Mouse (Mus musculus): ENCODE measurements around the gene Rpgrip1l. TPM values are rescaled to one million over a fixed set of nuclear protein-coding genes. Genes with fewer than 3 reads are reported as not detected.

Gene Rpgrip1l
- polyA plus RNA-seq, 1 experiment from 2014 or later: 10.6 TPM

- WGBS: 83% methylated on average over 3 of the region's 3 CpGs
- Histone ChIP-seq H3K4me3 (ENCODE audit: low read length) (no peak overlapping the region), H3K36me3 (ENCODE audit: control insufficient read depth, insufficient read depth, low read length) (no peaks in the 10 kb centered on the region), H3K4me1 (ENCODE audit: control insufficient read depth, insufficient read depth, low read depth, low read length) (no peaks in the 10 kb centered on the region), H3K9ac (ENCODE audit: low read depth, low read length) (no peak overlapping the region), H3K27ac (ENCODE audit: low read depth, low read length) (no peak overlapping the region), H3K4me2 (ENCODE audit: low read length) (no peak overlapping the region), H3K27me3 (replicated peaks; ENCODE audit: control insufficient read depth, insufficient read depth, low read length) (no peaks in the 10 kb centered on the region), H3K9me3 (ENCODE audit: control insufficient read depth, low read length) (no peaks in the 10 kb centered on the region)
- no peak for ATAC-seq
These were observed 103.4 kb downstream of the Rpgrip1l start for GRCm38 (mm10) chr8:91209658-91210057.

- Histone ChIP-seq H3K27ac (ENCODE audit: low read depth, low read length) (no peak overlapping the region), H3K4me3 (ENCODE audit: low read length) (no peak overlapping the region), H3K9me3 (ENCODE audit: control insufficient read depth, low read length) (no peaks in the 10 kb centered on the region), H3K36me3 (ENCODE audit: control insufficient read depth, insufficient read depth, low read length) (no peaks in the 10 kb centered on the region), H3K27me3 (replicated peaks; ENCODE audit: control insufficient read depth, insufficient read depth, low read length) (no peaks in the 10 kb centered on the region), H3K4me2 (ENCODE audit: low read length) (no peak overlapping the region), H3K9ac (ENCODE audit: low read depth, low read length) (no peak overlapping the region), H3K4me1 (ENCODE audit: control insufficient read depth, insufficient read depth, low read depth, low read length) (no peaks in the 10 kb centered on the region)
- 72% methylated on average over 2 of the region's 2 CpGs for WGBS
- ATAC-seq: no peak
These were observed 105.4 kb downstream of the Rpgrip1l start for GRCm38 (mm10) chr8:91207676-91208075.

- H3K9me3 ChIP-seq (ENCODE audit: control insufficient read depth, low read length): no peaks in the 10 kb centered on the region
- no peaks in the 10 kb centered on the region for H3K27me3 ChIP-seq (replicated peaks; ENCODE audit: control insufficient read depth, insufficient read depth, low read length)
- H3K9ac ChIP-seq (ENCODE audit: low read depth, low read length): no peak overlapping the region
- no peak overlapping the region for H3K4me2 ChIP-seq (ENCODE audit: low read length)
- no peak overlapping the region for H3K27ac ChIP-seq (ENCODE audit: low read depth, low read length)
- no peak for ATAC-seq
- WGBS: 81% methylated on average over 6 of the region's 6 CpGs
- no peak overlapping the region for H3K4me3 ChIP-seq (ENCODE audit: low read length)
- H3K4me1 ChIP-seq (ENCODE audit: control insufficient read depth, insufficient read depth, low read depth, low read length): no peaks in the 10 kb centered on the region
- H3K36me3 ChIP-seq (ENCODE audit: control insufficient read depth, insufficient read depth, low read length): no peaks in the 10 kb centered on the region
These were observed 107.2 kb downstream of the Rpgrip1l start for GRCm38 (mm10) chr8:91205897-91206296.

GRCm38 (mm10) chr8:91201184-91201583, 111.9 kb downstream of the Rpgrip1l start:
- Histone ChIP-seq H3K36me3 (ENCODE audit: control insufficient read depth, insufficient read depth, low read length) (no peaks in the 10 kb centered on the region), H3K4me2 (ENCODE audit: low read length) (no peak overlapping the region), H3K27ac (ENCODE audit: low read depth, low read length) (no peak overlapping the region), H3K4me1 (ENCODE audit: control insufficient read depth, insufficient read depth, low read depth, low read length) (no peaks in the 10 kb centered on the region), H3K4me3 (ENCODE audit: low read length) (no peak overlapping the region), H3K9me3 (ENCODE audit: control insufficient read depth, low read length) (no peaks in the 10 kb centered on the region), H3K27me3 (replicated peaks; ENCODE audit: control insufficient read depth, insufficient read depth, low read length) (no peaks in the 10 kb centered on the region), H3K9ac (ENCODE audit: low read depth, low read length) (no peak overlapping the region)
- WGBS: 76% methylated on average over 2 of the region's 2 CpGs
- no peak for ATAC-seq

GRCm38 (mm10) chr8:91199876-91200275, 113.2 kb downstream of the Rpgrip1l start, which contains the start of gene Aktip:
TSS of gene Aktip (minus strand) at chr8:91199976.
- H3K36me3 ChIP-seq (ENCODE audit: control insufficient read depth, insufficient read depth, low read length): no peaks in the 10 kb centered on the region
- no peaks in the 10 kb centered on the region for H3K4me1 ChIP-seq (ENCODE audit: control insufficient read depth, insufficient read depth, low read depth, low read length)
- no peak within 1 kb of the TSS for H3K27ac ChIP-seq (ENCODE audit: low read depth, low read length)
- no peak within 1 kb of the TSS for H3K9ac ChIP-seq (ENCODE audit: low read depth, low read length)
- no peak for ATAC-seq
- no peaks in the 10 kb centered on the region for H3K9me3 ChIP-seq (ENCODE audit: control insufficient read depth, low read length)
- 93% methylated on average over 7 of the region's 7 CpGs for WGBS
- no peak within 1 kb of the TSS for H3K4me3 ChIP-seq (ENCODE audit: low read length)
- H3K4me2 ChIP-seq (ENCODE audit: low read length): no peak within 1 kb of the TSS
- no peaks in the 10 kb centered on the region for H3K27me3 ChIP-seq (replicated peaks; ENCODE audit: control insufficient read depth, insufficient read depth, low read length)

GRCm38 (mm10) chr8:91198036-91198435, 115.0 kb downstream of the Rpgrip1l start:
- H3K27me3 ChIP-seq (replicated peaks; ENCODE audit: control insufficient read depth, insufficient read depth, low read length): no peaks in the 10 kb centered on the region
- no peak overlapping the region for H3K4me2 ChIP-seq (ENCODE audit: low read length)
- no peak overlapping the region for H3K27ac ChIP-seq (ENCODE audit: low read depth, low read length)
- H3K36me3 ChIP-seq (ENCODE audit: control insufficient read depth, insufficient read depth, low read length): no peaks in the 10 kb centered on the region
- H3K4me3 ChIP-seq (ENCODE audit: low read length): no peak overlapping the region
- H3K9ac ChIP-seq (ENCODE audit: low read depth, low read length): no peak overlapping the region
- H3K9me3 ChIP-seq (ENCODE audit: control insufficient read depth, low read length): no peaks in the 10 kb centered on the region
- no peaks in the 10 kb centered on the region for H3K4me1 ChIP-seq (ENCODE audit: control insufficient read depth, insufficient read depth, low read depth, low read length)
- 69% methylated on average over 3 of the region's 3 CpGs for WGBS
- ATAC-seq: no peak

- no peaks in the 10 kb centered on the region for H3K36me3 ChIP-seq (ENCODE audit: control insufficient read depth, insufficient read depth, low read length)
- no peak for ATAC-seq
- no peak overlapping the region for H3K4me3 ChIP-seq (ENCODE audit: low read length)
- H3K9me3 ChIP-seq (ENCODE audit: control insufficient read depth, low read length): no peaks in the 10 kb centered on the region
- WGBS: 91% methylated on average over 5 of the region's 5 CpGs
- no peaks in the 10 kb centered on the region for H3K4me1 ChIP-seq (ENCODE audit: control insufficient read depth, insufficient read depth, low read depth, low read length)
- H3K27me3 ChIP-seq (replicated peaks; ENCODE audit: control insufficient read depth, insufficient read depth, low read length): no peaks in the 10 kb centered on the region
- no peak overlapping the region for H3K27ac ChIP-seq (ENCODE audit: low read depth, low read length)
- no peak overlapping the region for H3K9ac ChIP-seq (ENCODE audit: low read depth, low read length)
- H3K4me2 ChIP-seq (ENCODE audit: low read length): no peak overlapping the region
These were observed 115.8 kb downstream of the Rpgrip1l start for GRCm38 (mm10) chr8:91197233-91197632.

- no peak overlapping the region for H3K4me3 ChIP-seq (ENCODE audit: low read length)
- WGBS: 88% methylated on average over 12 of the region's 12 CpGs
- H3K36me3 ChIP-seq (ENCODE audit: control insufficient read depth, insufficient read depth, low read length): no peaks in the 10 kb centered on the region
- H3K9ac ChIP-seq (ENCODE audit: low read depth, low read length): no peak overlapping the region
- H3K4me2 ChIP-seq (ENCODE audit: low read length): no peak overlapping the region
- no peak for ATAC-seq
- H3K27me3 ChIP-seq (replicated peaks; ENCODE audit: control insufficient read depth, insufficient read depth, low read length): no peaks in the 10 kb centered on the region
- no peak overlapping the region for H3K27ac ChIP-seq (ENCODE audit: low read depth, low read length)
- H3K4me1 ChIP-seq (ENCODE audit: control insufficient read depth, insufficient read depth, low read depth, low read length): no peaks in the 10 kb centered on the region
- H3K9me3 ChIP-seq (ENCODE audit: control insufficient read depth, low read length): no peaks in the 10 kb centered on the region
These were observed 116.4 kb downstream of the Rpgrip1l start for GRCm38 (mm10) chr8:91196661-91197060.

GRCm38 (mm10) chr8:91194081-91194480, 119.0 kb downstream of the Rpgrip1l start:
- no peak overlapping the region for H3K27ac ChIP-seq (ENCODE audit: low read depth, low read length)
- no peaks in the 10 kb centered on the region; the same call in 1 of the 2 replicates for H3K27me3 ChIP-seq (replicated peaks; ENCODE audit: control insufficient read depth, insufficient read depth, low read length)
- no peaks in the 10 kb centered on the region for H3K36me3 ChIP-seq (ENCODE audit: control insufficient read depth, insufficient read depth, low read length)
- no peak overlapping the region for H3K4me3 ChIP-seq (ENCODE audit: low read length)
- H3K9me3 ChIP-seq (ENCODE audit: control insufficient read depth, low read length): no peaks in the 10 kb centered on the region
- peaks cover 5% of the 10 kb centered on the region; the same call in 1 of the 2 replicates for H3K4me1 ChIP-seq (ENCODE audit: control insufficient read depth, insufficient read depth, low read depth, low read length)
- H3K4me2 ChIP-seq (ENCODE audit: low read length): no peak overlapping the region
- ATAC-seq: no peak
- WGBS: 65% methylated on average over 2 of the region's 2 CpGs
- no peak overlapping the region for H3K9ac ChIP-seq (ENCODE audit: low read depth, low read length)

- Histone ChIP-seq H3K4me2 (ENCODE audit: low read length) (no peak overlapping the region), H3K4me3 (ENCODE audit: low read length) (no peak overlapping the region), H3K9me3 (ENCODE audit: control insufficient read depth, low read length) (no peaks in the 10 kb centered on the region), H3K27ac (ENCODE audit: low read depth, low read length) (no peak overlapping the region), H3K27me3 (replicated peaks; ENCODE audit: control insufficient read depth, insufficient read depth, low read length) (peaks cover 4% of the 10 kb centered on the region; the same call in 1 of the 2 replicates), H3K9ac (ENCODE audit: low read depth, low read length) (no peak overlapping the region), H3K36me3 (ENCODE audit: control insufficient read depth, insufficient read depth, low read length) (no peaks in the 10 kb centered on the region), H3K4me1 (ENCODE audit: control insufficient read depth, insufficient read depth, low read depth, low read length) (peaks cover 5% of the 10 kb centered on the region; the same call in 1 of the 2 replicates)
- 90% methylated on average over 5 of the region's 5 CpGs for WGBS
- ATAC-seq: no peak
These were observed 120.1 kb downstream of the Rpgrip1l start for GRCm38 (mm10) chr8:91192941-91193340.
